Mouse (Mus musculus) neural tube, embryonic 11.5 days (tissue): ENCODE measurements around the gene Flt3. TPM values are rescaled to one million over a fixed set of nuclear protein-coding genes. Genes with fewer than 3 reads are reported as not detected.

Experiments used
- ATAC-seq: fragments of 200-750 bp; cut with Nextera tagmentation; 2 replicates; pipeline ENCODE4 v1.8.0; 2017; ENCODE audit warnings: moderate number of reproducible peaks, mild to moderate bottlenecking, moderate TSS enrichment, moderate library complexity; ENCODE audit not compliant: insufficient read depth, low FRiP score, low TSS enrichment
- DNase-seq: peaks from one replicate; pipeline ENCODE4 v3.0.0-alpha.2; 2015; ENCODE audit warnings: low spot score
- H3K27ac ChIP-seq: fragments of 300-500 bp; sonication (generic); 2 replicates; pipeline ENCODE4 v1.5.1; 2014; ENCODE audit warnings: low read depth, mild to moderate bottlenecking, low read length
- H3K27me3 ChIP-seq: fragments of 300-500 bp; sonication (generic); 2 replicates; pipeline ENCODE4 v1.6.1; 2014; ENCODE audit warnings: mild to moderate bottlenecking, low read length, mixed read lengths; ENCODE audit not compliant: control insufficient read depth, insufficient read depth
- H3K36me3 ChIP-seq: fragments of 300-500 bp; sonication (generic); 2 replicates; pipeline ENCODE4 v1.6.1; 2014; ENCODE audit warnings: mild to moderate bottlenecking, low read length, moderate library complexity, mixed read lengths; ENCODE audit not compliant: control insufficient read depth, insufficient read depth
- H3K4me1 ChIP-seq: fragments of 300-500 bp; sonication (generic); 2 replicates; pipeline ENCODE4 v1.6.1; 2014; ENCODE audit warnings: low read length, mixed read lengths; ENCODE audit not compliant: control insufficient read depth, insufficient read depth
- H3K4me2 ChIP-seq: fragments of 300-500 bp; sonication (generic); 2 replicates; pipeline ENCODE4 v1.6.1; 2014; ENCODE audit warnings: low read depth, mild to moderate bottlenecking, moderate library complexity
- H3K4me3 ChIP-seq: fragments of 300-500 bp; sonication (generic); 2 replicates; pipeline ENCODE4 v1.5.1; 2014; ENCODE audit warnings: low read depth, low read length
- H3K9ac ChIP-seq: fragments of 300-500 bp; sonication (generic); 2 replicates; pipeline ENCODE4 v1.6.1; 2014; ENCODE audit warnings: mild to moderate bottlenecking, low read length
- H3K9me3 ChIP-seq: fragments of 300-500 bp; sonication (generic); 2 replicates; pipeline ENCODE4 v1.6.1; 2016; ENCODE audit warnings: low read length; ENCODE audit not compliant: control insufficient read depth
- WGBS: fragments of 180-500 bp; shearing (Covaris S2); extraction: QIAGEN DNeasy Blood & Tissue Kit; methylation state at CpG from one replicate; pipeline ENCODE4 v1.1.7; 2014; 5-methylcytosine and 5-hydroxymethylcytosine counted together
- polyA plus RNA-seq: library from polyadenylated mRNA; unstranded; fragments of >200 nt; fragmentation: Nextera tagmentation; extraction: Ambion mirVana; gene quantifications from 2 replicates; pipeline ENCODE4 v1.2.1, GENCODE M21; 2014

The Flt3 gene
- polyA plus RNA-seq, 1 experiment from 2014 or later = 0.21 TPM

DNA sequence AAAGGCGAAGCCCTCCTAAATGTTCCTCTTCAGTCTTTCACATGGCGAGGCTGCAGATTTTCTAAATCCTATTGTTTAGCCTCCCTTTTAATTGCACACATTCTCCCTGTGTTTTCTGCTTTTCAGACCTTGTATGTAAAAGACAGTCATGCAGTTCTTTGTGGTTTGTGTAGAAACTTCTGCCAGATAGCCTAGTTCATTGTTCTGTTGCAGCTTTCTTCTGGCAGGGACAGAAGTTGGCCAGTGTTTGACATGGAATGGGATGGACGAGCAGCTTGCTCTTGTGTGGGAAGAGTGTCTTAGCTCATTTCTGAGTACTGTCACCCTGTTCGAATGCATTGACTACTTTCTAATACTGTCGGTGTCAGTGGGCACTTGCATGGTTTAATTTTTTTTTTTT lies 36.2 kb upstream of the Flt3 start:
- H3K9ac ChIP-seq = no peak overlapping the region

GRCm38 (mm10) chr5:147435751-147436150 lies 35.5 kb upstream of the Flt3 start:
- no peak overlapping the region for H3K27ac ChIP-seq
- H3K4me1 ChIP-seq = 0 out of 2 replicates have a peak, but pooled peaks cover 3% of the 10 kb centered on the region
- H3K4me3 ChIP-seq = no peak overlapping the region
- no peak for ATAC-seq
- H3K36me3 ChIP-seq = no peaks in the 10 kb centered on the region
- no peak overlapping the region for H3K9ac ChIP-seq
- H3K4me2 ChIP-seq = no peak overlapping the region
- 81% methylated on average over 2 of the region's 2 CpGs for WGBS
- H3K9me3 ChIP-seq = no peaks in the 10 kb centered on the region
- DNase-seq = no peak
- no peaks in the 10 kb centered on the region for H3K27me3 ChIP-seq

More for the DNA sequence above, 36.2 kb upstream of the Flt3 start:
- DNase-seq (no peak), ATAC-seq (no peak)
- no peaks in the 10 kb centered on the region for H3K9me3 ChIP-seq
- H3K27me3 ChIP-seq = no peaks in the 10 kb centered on the region
- 0 out of 2 replicates have a peak, but pooled peaks cover 3% of the 10 kb centered on the region for H3K4me1 ChIP-seq
- H3K4me3 ChIP-seq = no peak overlapping the region
- no peaks in the 10 kb centered on the region for H3K36me3 ChIP-seq
- WGBS = 86% methylated on average over 5 of the region's 5 CpGs
- H3K27ac ChIP-seq = no peak overlapping the region
- H3K4me2 ChIP-seq = no peak overlapping the region

DNA sequence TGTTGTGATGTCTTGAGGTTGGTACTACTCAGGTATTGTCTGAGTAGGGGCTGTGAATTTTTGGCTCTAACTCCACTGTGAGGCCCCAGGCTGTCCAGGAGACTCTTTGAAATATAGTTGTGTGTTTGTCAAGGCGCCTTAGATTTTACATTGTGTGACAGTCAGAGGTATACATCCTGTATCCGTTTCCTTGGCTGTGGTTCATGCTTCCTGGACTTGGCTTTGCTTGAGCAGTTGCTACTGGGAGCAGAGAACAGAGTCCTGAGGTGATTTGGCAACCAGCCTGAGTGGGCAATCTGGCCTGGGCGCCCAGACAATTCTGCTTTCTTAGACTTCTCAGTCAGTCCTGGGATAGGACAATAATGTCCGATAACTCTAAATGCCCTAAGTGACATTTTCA lies 34.9 kb upstream of the Flt3 start:
- Histone ChIP-seq H3K9me3 (no peaks in the 10 kb centered on the region), H3K9ac (no peak overlapping the region), H3K4me2 (no peak overlapping the region), H3K4me1 (0 out of 2 replicates have a peak, but pooled peaks cover 3% of the 10 kb centered on the region), H3K36me3 (no peaks in the 10 kb centered on the region), H3K27me3 (no peaks in the 10 kb centered on the region), H3K4me3 (no peak overlapping the region), H3K27ac (no peak overlapping the region)
- ATAC-seq (no peak), DNase-seq (no peak)
- WGBS = 84% methylated on average over 4 of the region's 4 CpGs

- no peak for ATAC-seq
- H3K36me3 ChIP-seq = no peaks in the 10 kb centered on the region
- no peak overlapping the region for H3K9ac ChIP-seq
These were observed 32.6 kb upstream of the Flt3 start for GRCm38 (mm10) chr5:147432927-147433326.

DNA sequence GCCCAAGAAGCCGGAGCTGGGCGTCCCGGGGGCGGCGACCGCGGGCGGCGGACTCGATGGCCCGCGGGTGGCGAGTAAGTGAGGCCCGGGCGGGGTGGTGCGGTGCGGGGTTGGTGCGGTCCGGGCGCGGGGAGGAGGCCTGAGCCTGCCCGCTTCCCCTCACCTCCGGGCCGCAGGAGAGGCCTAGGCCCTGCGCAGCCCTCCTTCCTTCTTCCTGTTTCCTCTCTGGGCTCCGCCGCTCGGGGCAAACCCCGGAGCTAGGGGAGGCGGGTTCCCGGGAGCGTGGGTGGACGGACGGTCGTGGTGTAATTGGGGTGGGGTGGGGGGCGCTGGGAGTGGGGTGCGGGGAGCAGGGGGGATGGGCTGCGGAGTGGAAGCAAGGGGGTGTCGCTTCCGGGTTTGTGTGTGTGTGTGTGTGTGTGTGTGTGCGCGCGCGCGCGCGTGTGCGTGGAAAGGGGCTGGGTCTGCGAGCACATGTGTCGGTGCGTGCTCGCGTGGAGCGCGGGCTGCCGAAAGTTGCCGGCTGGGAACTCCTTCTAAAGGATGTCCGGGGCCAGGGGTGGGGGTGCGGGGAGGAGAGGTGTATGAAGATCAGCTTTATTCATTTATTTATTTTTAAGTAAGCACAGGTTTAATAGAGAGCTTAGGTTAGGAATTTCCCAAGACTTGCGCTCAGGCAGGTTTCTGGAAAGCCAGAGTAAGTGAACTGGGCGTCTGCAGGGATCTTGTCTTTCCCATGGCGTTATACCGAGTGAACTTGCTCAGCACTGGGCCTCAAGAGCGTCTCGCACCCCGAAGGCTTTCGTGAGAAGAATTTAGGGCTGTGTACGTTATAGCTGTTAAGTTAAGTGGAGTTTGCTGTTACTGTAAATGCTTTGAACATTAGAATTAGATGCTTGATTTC lies 30.9 kb upstream of the Flt3 start:
- peak overlapping the region; percentile 91 for H3K9ac ChIP-seq
- ATAC-seq (peak; percentile 60), DNase-seq (peak; percentile 63)
- H3K4me3 ChIP-seq = peak overlapping the region; percentile 95
- H3K27ac ChIP-seq = peak overlapping the region; percentile 97
- H3K9me3 ChIP-seq = no peaks in the 10 kb centered on the region
- 0 out of 2 replicates have a peak, but pooled peaks cover 3% of the 10 kb centered on the region for H3K4me1 ChIP-seq
- H3K36me3 ChIP-seq = no peaks in the 10 kb centered on the region
- 0% methylated on average over 25 of the region's 68 CpGs for WGBS
- no peaks in the 10 kb centered on the region for H3K27me3 ChIP-seq
- peak overlapping the region; percentile 71 for H3K4me2 ChIP-seq

More at GRCm38 (mm10) chr5:147432927-147433326, 32.6 kb upstream of the Flt3 start:
- H3K27ac ChIP-seq = no peak overlapping the region
- DNase-seq = no peak
- no peak overlapping the region for H3K4me2 ChIP-seq
- H3K27me3 ChIP-seq = no peaks in the 10 kb centered on the region
- 90% methylated on average over 8 of the region's 8 CpGs for WGBS
- no peak overlapping the region for H3K4me3 ChIP-seq
- no peaks in the 10 kb centered on the region for H3K9me3 ChIP-seq
- 0 out of 2 replicates have a peak, but pooled peaks cover 3% of the 10 kb centered on the region for H3K4me1 ChIP-seq

DNA sequence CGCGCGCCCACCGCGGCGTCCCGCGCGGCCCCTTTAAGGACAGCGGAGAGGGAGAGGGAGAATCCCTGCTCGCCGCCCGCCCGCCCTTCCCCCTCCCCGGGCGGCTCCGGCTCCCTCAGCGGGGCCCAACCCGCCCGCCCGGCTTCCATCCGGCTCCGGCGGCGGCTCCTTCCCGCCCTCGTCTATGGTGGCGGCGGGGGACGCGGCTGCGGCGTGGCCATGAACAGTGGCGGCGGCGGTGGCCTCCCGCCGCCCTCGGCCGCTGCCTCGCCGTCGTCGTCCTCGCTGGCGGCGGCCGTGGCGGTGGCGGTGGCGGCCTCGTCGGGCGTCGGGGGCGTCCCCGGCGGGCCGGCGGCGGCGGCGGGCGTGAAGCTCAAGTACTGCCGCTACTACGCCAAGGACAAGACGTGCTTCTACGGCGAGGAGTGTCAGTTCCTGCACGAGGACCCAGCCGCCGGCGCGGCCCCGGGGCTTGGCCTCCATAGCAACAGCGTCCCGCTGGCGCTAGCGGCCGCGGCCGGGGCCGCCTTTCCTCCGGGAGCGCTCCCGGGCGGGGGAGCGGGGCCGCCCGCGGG lies 30.2 kb upstream of the Flt3 start:
- no peaks in the 10 kb centered on the region for H3K9me3 ChIP-seq
- H3K4me1 ChIP-seq = 0 out of 2 replicates have a peak, but pooled peaks cover 3% of the 10 kb centered on the region
- H3K4me3 ChIP-seq = peak overlapping the region; percentile 95
- WGBS = under 1% methylated on average over 56 of the region's 91 CpGs
- peak; percentile 75 for ATAC-seq
- peak; percentile 68 for DNase-seq
- no peaks in the 10 kb centered on the region for H3K36me3 ChIP-seq
- H3K9ac ChIP-seq = peak overlapping the region; percentile 91
- peak overlapping the region; percentile 71 for H3K4me2 ChIP-seq
- H3K27me3 ChIP-seq = no peaks in the 10 kb centered on the region
- H3K27ac ChIP-seq = peak overlapping the region; percentile 97

- H3K9ac ChIP-seq = peak within 1 kb of the TSS; percentile 91
- H3K4me3 ChIP-seq = peak within 1 kb of the TSS; percentile 95
- no peaks in the 10 kb centered on the region for H3K27me3 ChIP-seq
- under 1% methylated on average over 40 of the region's 51 CpGs for WGBS
- no peaks in the 10 kb centered on the region for H3K9me3 ChIP-seq
- peak within 1 kb of the TSS; percentile 97 for H3K27ac ChIP-seq
- H3K4me1 ChIP-seq = 0 out of 2 replicates have a peak, but pooled peaks cover 3% of the 10 kb centered on the region
- ATAC-seq = peak; percentile 87
- H3K36me3 ChIP-seq = no peaks in the 10 kb centered on the region
- peak within 1 kb of the TSS; percentile 71 for H3K4me2 ChIP-seq
- peak; percentile 96 for DNase-seq
These were observed 29.4 kb upstream of the Flt3 start, which contains the start of gene Pan3 for GRCm38 (mm10) chr5:147429535-147430305. Gene Pan3, plus strand, starts transcription at chr5:147430161.

- Histone ChIP-seq H3K27ac (no peak overlapping the region), H3K9ac (no peak overlapping the region), H3K4me1 (no peaks in the 10 kb centered on the region), H3K9me3 (no peaks in the 10 kb centered on the region), H3K27me3 (no peaks in the 10 kb centered on the region), H3K4me3 (no peak overlapping the region), H3K36me3 (no peaks in the 10 kb centered on the region), H3K4me2 (no peak overlapping the region)
- ATAC-seq = no peak
- 85% methylated on average over 4 of the region's 4 CpGs for WGBS
- DNase-seq = no peak
These were observed 25.9 kb upstream of the Flt3 start for GRCm38 (mm10) chr5:147426048-147426805.
